Mouse (Mus musculus) hindbrain, postnatal 0 days (tissue): ENCODE measurements around the gene Tuba1b. TPM values are rescaled to one million over a fixed set of nuclear protein-coding genes. Genes with fewer than 3 reads are reported as not detected.

Source experiments
- ATAC-seq: fragments of 200-750 bp; cut with Nextera tagmentation; 2 replicates; pipeline ENCODE4 v1.8.0; 2017; ENCODE audit warnings: mild to moderate bottlenecking, moderate TSS enrichment, moderate library complexity
- DNase-seq: peaks from one replicate; pipeline ENCODE4 v3.0.0-alpha.2; 2015; ENCODE audit warnings: low spot score
- H3K27ac ChIP-seq: fragments of 300-500 bp; sonication (generic); 2 replicates; pipeline ENCODE4 v1.5.1; 2014; ENCODE audit warnings: mild to moderate bottlenecking
- H3K27me3 ChIP-seq: fragments of 300-500 bp; sonication (generic); 2 replicates; pipeline ENCODE4 v1.6.1; 2014; ENCODE audit warnings: low read length, mixed read lengths; ENCODE audit not compliant: insufficient read depth
- H3K36me3 ChIP-seq: fragments of 300-500 bp; sonication (generic); 2 replicates; pipeline ENCODE4 v1.6.1; 2014; ENCODE audit warnings: low read length, mixed read lengths; ENCODE audit not compliant: insufficient read depth
- H3K4me1 ChIP-seq: fragments of 300-500 bp; sonication (generic); 2 replicates; pipeline ENCODE4 v1.6.1; 2014; ENCODE audit warnings: antibody characterized with exemption, low read length, mixed read lengths; ENCODE audit not compliant: insufficient read depth
- H3K4me2 ChIP-seq: fragments of 300-500 bp; sonication (generic); 2 replicates; pipeline ENCODE4 v1.6.1; 2014; ENCODE audit warnings: low read depth, mild to moderate bottlenecking, low read length, moderate library complexity, mixed read lengths
- H3K4me3 ChIP-seq: fragments of 300-500 bp; sonication (generic); 2 replicates; pipeline ENCODE4 v1.5.1; 2014; ENCODE audit warnings: low read length
- H3K9ac ChIP-seq: fragments of 300-500 bp; sonication (generic); replicated peaks from 2 replicates; pipeline ENCODE4 v1.6.1; 2014; ENCODE audit warnings: mild to moderate bottlenecking, low read length, moderate library complexity, mixed read lengths
- H3K9me3 ChIP-seq: fragments of 300-500 bp; sonication (generic); 2 replicates; pipeline ENCODE4 v1.6.1; 2016; ENCODE audit warnings: low read length, mixed read lengths
- CTCF ChIP-seq: IDR thresholded peaks from 2 replicates; pipeline ENCODE4 v1.5.1; 2016; ENCODE audit warnings: antibody characterized with exemption, control low read depth, low read depth
- WGBS: fragments of 180-500 bp; shearing (Covaris S2); extraction: QIAGEN DNeasy Blood & Tissue Kit; methylation state at CpG from one replicate; pipeline ENCODE4 v1.1.7; 2014; 5-methylcytosine and 5-hydroxymethylcytosine counted together
- polyA plus RNA-seq: library from polyadenylated mRNA; unstranded; fragments of >200 nt; fragmentation: Nextera tagmentation; extraction: Ambion mirVana; gene quantifications from 2 replicates; pipeline ENCODE4 v1.2.1, GENCODE M21; 2015
- total RNA-seq: library from RNA; depleted of rRNA; stranded (reverse); fragments of >200 nt; gene quantifications from 2 replicates; pipeline ENCODE4 v1.2.3, GENCODE M21; 2014

The Tuba1b gene
- total and polyA plus RNA-seq, 2 experiments from 2014 or later = 1,711 to 3,813 TPM

DNA sequence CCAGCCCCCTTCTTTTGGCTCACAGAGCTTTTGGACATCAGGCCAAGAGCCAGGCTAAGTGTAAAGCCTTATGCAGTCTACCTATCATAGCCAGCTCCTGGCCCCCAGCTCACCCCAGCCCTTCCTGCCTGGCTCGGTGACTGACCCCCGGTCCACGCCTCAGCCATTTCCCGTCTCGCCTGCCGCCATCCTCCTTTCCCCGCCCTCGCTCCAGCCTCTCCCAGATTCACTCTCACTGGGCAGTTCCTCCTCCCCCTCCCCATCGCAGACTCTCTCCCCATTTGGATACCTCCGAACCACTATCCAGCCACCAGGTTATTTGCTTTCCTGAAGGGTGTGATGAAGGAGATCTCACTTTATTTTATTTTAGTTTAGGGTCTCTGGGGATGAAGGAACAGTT, 36.9 kb downstream of the Tuba1b start:
- Histone ChIP-seq H3K27me3 (peaks cover 62% of the 10 kb centered on the region), H3K4me3 (peak overlapping the region; percentile 20), H3K36me3 (no peaks in the 10 kb centered on the region), H3K9me3 (no peaks in the 10 kb centered on the region), H3K9ac (no peak overlapping the region), H3K27ac (no peak overlapping the region), H3K4me1 (peaks cover 29% of the 10 kb centered on the region), H3K4me2 (peak overlapping the region; percentile 48)
- 6% methylated on average over 10 of the region's 10 CpGs for WGBS
- TF ChIP-seq CTCF = no peak
- DNase-seq (no peak), ATAC-seq (no peak)

GRCm38 (mm10) chr15:98895635-98896589, 38.5 kb downstream of the Tuba1b start:
- ATAC-seq = no peak
- 5% methylated on average over 41 of the region's 41 CpGs for WGBS
- Histone ChIP-seq H3K27me3 (peaks cover 62% of the 10 kb centered on the region), H3K27ac (no peak overlapping the region), H3K4me3 (peak overlapping the region; percentile 48), H3K4me2 (peak overlapping the region; percentile 48), H3K9ac (0 out of 2 replicates have a peak overlapping the region, but pooled peaks have one; percentile 10), H3K4me1 (peaks cover 29% of the 10 kb centered on the region), H3K9me3 (no peaks in the 10 kb centered on the region), H3K36me3 (no peaks in the 10 kb centered on the region)
- no peak for TF ChIP-seq CTCF
- DNase-seq = peak; percentile 44

DNA sequence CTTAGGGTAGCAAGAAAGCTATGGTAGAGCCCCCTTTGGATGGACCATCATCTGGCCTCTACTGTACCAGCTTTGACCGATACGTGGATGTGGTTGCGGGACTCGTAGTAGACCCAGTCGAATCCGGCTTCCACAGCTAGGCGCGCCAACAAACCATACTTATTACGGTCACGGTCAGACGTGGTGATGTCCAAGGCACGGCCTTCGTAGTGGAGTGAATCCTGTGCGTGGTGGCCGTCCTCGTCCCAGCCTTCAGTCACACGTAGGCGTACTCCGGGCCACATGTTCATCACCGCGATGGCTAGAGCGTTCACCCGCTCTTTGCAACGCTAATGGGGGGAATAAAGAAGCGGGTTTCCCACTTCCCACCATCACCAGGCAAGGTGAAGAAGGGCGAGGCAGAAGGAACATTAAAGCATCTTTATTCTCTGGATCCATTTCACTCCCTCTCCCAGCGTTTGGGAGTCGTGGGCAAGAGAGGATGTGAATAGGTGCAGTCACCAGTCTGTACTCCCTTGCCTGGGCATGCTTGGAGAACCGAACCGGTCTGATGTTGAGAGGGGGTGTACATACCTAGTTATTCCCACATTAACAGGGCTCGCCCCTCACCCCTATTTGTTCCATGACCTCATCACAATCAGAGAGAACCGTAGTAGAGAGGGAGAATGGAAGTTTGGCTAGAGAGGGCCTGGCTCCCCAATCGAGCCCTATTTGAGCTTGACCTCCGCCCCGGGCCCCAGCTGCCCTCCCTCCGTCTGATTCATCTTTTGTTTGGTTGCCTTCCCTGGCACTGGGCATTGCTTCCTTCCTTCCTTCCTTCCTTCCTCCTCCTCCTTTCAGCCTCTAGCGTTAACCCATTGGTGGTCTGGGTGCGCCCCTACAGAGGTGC, 39.4 kb downstream of the Tuba1b start:
- no peak overlapping the region for H3K27ac ChIP-seq
- no peak for TF ChIP-seq CTCF
- H3K4me1 ChIP-seq = peaks cover 29% of the 10 kb centered on the region
- H3K4me3 ChIP-seq = peak overlapping the region; percentile 48
- ATAC-seq = no peak
- H3K4me2 ChIP-seq = peak overlapping the region; percentile 93
- 0 out of 2 replicates have a peak overlapping the region, but pooled peaks have one; percentile 10 for H3K9ac ChIP-seq
- WGBS = 6% methylated on average over 38 of the region's 38 CpGs
- no peak for DNase-seq
- no peaks in the 10 kb centered on the region for H3K9me3 ChIP-seq
- no peaks in the 10 kb centered on the region for H3K36me3 ChIP-seq
- peaks cover 62% of the 10 kb centered on the region for H3K27me3 ChIP-seq

- no peaks in the 10 kb centered on the region for H3K9me3 ChIP-seq
- TF ChIP-seq CTCF = no peak
- H3K9ac ChIP-seq = peak within 1 kb of the TSS; percentile 46
- H3K4me3 ChIP-seq = peak within 1 kb of the TSS; percentile 48
- WGBS = under 1% methylated on average over 77 of the region's 77 CpGs
- H3K4me1 ChIP-seq = peaks cover 29% of the 10 kb centered on the region
- peaks cover 59% of the 10 kb centered on the region for H3K27me3 ChIP-seq
- DNase-seq (peak; percentile 31), ATAC-seq (no peak; the same call in 1 of the 2 replicates)
- H3K27ac ChIP-seq = no peak within 1 kb of the TSS
- H3K36me3 ChIP-seq = no peaks in the 10 kb centered on the region
- peak within 1 kb of the TSS; percentile 93 for H3K4me2 ChIP-seq
Measured at GRCm38 (mm10) chr15:98893940-98894745, 40.2 kb downstream of the Tuba1b start, which contains the start of gene Rhebl1. Rhebl1 (minus strand) TSS chr15:98894540.

GRCm38 (mm10) chr15:98893036-98893435, 41.3 kb downstream of the Tuba1b start:
- no peak for TF ChIP-seq CTCF
- Histone ChIP-seq H3K36me3 (no peaks in the 10 kb centered on the region), H3K27me3 (peaks cover 48% of the 10 kb centered on the region), H3K9me3 (no peaks in the 10 kb centered on the region), H3K4me2 (no peak overlapping the region), H3K4me1 (peaks cover 25% of the 10 kb centered on the region), H3K27ac (no peak overlapping the region), H3K4me3 (no peak overlapping the region), H3K9ac (no peak overlapping the region)
- DNase-seq = no peak
- WGBS = 56% methylated on average over 4 of the region's 4 CpGs
- ATAC-seq = no peak
